Mouse (Mus musculus) cerebellum, adult 2 months (tissue): ENCODE results near the gene Carm1.

Source experiments
- CTCF ChIP-seq: fragments of 200-500 bp; IDR thresholded peaks from 2 replicates; pipeline ENCODE4 v1.5.1; 2011; ENCODE audit warnings: low read depth, mild to moderate bottlenecking, control low read depth, low read length, moderate library complexity, borderline replicate concordance; ENCODE audit not compliant: insufficient read depth
- POLR2A ChIP-seq: fragments of 200-500 bp; IDR thresholded peaks from 2 replicates; pipeline ENCODE4 v1.6.1; 2011; ENCODE audit warnings: low read length, control low read depth, borderline replicate concordance; ENCODE audit not compliant: insufficient read depth

GRCm38 (mm10) chr9:21527100-21527801 lies 19.4 kb upstream of the Carm1 start:
- no peak for TF ChIP-seq CTCF
- no peak for TF ChIP-seq POLR2A
